Mouse (Mus musculus) ovary, postnatal 10 days (tissue): ENCODE results near the gene Hist1h3e.
"Not testable (repeated sequence)": the region's sequence is repeated elsewhere in the genome, so short reads cannot be mapped to it uniquely, and the experiment has no call there.

Source experiments
- DNase-seq: peaks from one replicate; pipeline ENCODE4 v3.0.0; 2022; ENCODE audit warnings: low spot score

The Hist1h3e gene

DNA sequence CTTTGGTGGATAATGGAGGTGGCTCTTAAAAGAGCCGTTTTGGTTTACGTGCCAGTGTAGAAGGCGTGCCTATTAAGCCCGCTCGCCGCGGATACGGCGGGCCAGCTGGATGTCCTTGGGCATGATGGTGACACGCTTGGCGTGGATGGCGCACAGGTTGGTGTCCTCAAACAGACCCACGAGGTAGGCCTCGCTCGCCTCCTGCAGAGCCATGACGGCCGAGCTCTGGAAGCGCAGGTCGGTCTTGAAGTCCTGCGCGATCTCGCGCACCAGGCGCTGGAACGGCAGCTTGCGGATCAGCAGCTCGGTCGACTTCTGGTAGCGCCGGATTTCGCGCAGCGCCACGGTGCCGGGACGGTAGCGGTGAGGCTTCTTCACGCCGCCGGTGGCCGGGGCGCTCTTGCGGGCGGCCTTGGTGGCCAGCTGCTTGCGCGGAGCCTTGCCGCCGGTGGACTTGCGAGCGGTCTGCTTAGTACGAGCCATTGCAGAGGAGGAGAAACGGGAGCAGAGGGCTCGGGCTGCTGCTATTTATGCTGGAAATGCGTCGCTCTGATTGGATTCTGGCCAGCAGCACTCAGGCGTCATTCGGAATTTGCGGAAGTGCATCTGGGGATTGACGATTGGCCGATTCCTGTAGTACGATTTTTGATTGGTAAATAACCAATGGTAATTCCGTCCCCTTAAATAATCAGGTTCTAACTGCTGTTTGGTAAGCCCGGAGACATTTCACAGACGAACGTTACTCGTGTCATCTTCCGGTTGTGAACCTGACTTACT, at the start of gene Hist1h3e:
Gene Hist1h3e, minus strand, starts transcription at position 487 of the 777 bp plus-strand sequence.
- DNase-seq = peak; percentile 92

DNA sequence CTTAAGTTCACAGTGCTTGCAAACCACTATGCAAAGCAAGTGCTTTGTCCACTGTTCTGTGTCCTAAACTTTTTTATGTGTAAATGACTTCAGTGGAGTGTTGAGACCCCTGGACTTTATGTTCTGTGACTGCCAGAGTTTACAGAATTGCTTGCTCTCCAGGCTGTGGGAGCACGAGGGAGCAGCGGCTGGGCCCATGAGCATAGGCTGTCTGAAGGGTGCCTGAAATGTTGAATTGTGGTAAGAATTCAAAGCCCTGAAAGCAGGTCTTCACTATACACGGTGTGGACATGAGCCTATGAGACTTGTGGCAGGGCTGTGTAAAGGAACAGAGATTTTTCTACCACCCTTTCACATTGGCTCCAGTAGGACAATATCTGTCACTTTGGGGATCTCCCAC, 49.5 kb upstream of the Hist1h3e start:
- DNase-seq = no peak

DNA sequence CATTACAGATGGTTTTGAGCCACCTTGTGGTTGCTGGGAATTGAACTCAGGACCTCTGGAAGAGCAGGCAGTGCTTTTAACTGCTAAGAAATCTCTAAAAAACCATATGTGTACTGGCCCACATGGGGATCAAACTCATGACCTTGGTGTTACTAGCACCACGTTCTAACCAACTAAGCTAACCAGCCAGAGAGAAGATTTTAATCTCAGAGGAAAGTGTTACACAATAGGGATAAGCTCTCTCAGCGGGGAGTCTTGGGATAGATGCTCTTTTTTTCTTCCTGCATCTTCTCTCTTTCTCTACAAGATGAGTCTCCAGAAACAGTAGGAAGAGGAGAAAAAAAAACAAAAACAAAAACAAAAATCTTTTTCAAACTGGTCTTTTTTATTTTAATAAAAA, 48.2 kb upstream of the Hist1h3e start:
- DNase-seq = no peak

DNA sequence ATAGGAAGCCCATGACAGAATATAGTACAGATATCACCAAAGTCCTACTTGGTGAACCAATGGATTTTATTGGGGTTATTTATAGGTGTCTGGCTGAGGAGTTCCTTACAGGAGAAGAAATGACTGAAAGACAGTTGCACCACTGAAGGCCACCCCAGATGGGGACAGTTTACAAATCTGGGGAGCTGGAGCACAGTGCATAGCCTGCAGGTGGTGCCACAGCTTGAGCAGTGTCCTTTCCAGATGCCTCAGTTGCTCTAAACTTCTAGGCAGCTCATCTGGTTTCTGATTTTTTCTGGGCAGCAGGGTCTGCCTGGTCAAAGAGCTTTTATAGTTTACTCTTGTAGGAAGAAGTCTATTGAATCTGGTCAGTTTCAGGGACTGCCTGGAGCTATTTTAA, 47.7 kb upstream of the Hist1h3e start:
- no peak for DNase-seq

DNA sequence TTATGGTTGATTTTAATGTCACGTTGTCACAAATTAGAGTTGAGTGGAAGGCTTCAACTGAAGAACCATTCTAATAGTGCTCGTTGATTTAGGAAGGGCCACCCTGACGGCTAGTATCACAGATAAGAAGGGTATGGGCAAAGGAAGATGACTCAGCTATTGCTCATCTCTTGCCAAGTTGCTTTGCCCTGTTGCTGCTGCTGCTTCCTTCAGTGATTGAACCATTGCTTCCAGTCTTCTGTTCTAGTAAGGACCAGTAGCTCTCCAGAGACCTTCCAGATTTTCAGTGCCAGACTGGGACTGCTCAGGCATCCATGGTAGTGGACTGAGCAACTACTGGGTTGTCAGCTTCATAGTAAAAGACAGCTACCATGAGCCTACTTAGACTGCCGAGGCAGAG, 47.0 kb upstream of the Hist1h3e start:
- DNase-seq = no peak

DNA sequence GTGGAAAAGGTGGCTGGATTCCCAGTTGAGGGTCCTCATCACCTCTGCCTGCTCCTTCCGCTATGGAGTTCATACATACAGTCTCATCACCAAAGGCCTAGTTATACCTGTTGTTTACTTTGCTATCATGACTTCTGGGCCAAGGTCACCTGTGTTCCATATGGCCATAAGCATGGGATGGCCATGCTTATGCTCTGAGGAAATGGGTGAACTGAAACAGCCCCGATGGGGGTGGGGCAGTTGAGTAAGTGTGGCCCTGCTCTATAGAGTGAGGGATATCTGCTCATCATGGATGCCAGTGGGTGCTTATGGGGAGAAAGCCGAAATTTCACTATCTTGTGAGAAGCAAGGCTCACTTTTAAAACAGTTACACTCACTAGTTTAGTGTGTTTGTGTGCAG, 42.9 kb upstream of the Hist1h3e start:
- DNase-seq = no peak

DNA sequence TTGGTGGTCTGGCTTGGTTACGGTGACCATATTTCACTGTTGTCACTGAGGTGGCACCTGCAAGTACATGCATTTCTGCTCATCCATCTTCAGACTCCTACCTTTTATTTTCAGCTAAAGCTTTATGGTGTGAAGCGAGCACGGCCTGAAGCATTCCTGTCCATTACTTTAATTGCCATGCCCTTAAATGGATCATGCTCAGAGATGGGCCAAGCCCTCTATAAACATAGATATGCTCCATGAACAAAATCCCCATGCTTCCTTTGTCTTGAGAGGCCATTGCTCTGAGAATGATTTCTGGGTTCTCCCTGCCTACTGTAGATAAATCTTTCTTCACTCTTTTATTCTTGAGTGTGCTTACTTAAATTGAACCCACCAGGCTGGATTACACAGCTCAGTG, 42.3 kb upstream of the Hist1h3e start:
- no peak for DNase-seq

DNA sequence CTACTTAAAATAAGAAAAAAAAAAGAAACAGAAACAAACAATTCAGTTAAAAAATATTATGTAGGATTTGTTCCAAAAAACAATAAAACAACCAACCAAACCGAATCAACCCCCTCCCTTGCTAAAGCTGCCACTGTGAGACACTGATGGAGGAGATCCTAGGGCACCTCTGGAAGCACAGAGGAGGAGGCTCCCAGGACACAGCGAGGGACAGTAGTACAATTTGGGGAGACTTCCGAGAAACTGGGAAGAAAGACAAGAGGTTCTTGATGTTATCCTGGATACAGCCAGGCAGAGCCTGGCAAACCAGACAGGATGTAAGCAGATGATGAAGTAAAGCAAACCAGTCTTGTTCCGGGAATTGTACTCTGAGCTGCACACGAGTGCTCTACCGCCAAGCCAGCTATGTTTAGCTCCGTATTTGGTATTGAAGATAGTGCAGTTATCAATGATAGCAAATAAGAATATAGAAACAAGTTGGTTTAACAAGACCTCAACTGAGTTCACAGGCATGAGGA, 41.1 kb upstream of the Hist1h3e start:
- DNase-seq = no peak

DNA sequence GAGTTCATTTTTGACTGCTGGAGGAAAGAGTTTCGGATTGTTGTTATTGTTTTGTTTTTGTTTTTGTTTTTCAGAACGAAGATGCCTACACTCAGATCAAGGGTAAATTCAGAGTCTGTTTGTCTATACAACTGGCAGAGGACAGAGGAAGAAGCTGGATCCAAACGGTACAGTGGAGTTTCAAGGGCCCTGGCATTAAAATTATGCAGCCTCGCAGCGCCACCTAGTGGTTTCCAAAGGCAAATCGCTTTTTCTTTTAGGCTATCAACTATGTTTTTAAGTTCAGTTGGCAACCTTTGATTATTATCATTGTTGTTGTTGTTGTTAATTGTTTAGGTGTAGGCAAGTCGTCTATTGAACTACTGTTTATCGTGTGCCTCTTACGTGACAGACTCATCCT, 35.8 kb upstream of the Hist1h3e start:
- DNase-seq = no peak

DNA sequence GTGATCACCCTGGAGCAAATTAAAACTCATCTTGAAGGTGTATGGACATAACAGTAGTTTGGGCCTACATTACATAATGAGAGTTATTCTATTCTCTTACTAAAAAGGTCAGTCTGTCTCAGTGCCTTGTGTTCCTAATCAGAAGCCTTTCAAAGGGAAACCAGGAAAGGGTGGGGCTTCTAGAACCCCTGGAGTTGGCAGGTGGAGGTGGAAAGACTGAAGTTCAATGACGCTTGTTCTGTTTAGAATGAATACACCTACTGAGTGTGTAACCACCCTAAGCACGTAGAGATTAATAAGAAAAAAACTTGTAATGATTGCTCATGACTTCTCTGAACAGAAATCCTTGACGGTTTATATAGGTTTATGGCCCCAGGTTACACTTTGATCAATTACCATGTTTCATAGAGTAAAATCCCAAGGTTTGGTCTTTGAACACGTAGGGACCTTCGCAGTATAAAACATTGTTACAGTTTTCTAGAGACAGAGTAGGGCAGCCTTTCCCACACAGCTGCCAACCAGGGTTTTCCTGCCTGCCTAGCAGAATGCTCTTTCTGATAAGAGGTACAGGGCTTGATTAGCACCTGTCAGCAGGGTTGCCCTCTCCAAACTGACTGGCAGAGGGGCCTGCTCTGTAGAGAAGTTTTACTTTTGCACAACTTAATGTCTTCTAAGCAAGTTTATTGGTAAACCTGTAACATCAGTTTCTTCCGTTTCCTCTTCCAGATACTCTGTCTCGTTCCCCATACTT, 33.6 kb upstream of the Hist1h3e start:
- no peak for DNase-seq

DNA sequence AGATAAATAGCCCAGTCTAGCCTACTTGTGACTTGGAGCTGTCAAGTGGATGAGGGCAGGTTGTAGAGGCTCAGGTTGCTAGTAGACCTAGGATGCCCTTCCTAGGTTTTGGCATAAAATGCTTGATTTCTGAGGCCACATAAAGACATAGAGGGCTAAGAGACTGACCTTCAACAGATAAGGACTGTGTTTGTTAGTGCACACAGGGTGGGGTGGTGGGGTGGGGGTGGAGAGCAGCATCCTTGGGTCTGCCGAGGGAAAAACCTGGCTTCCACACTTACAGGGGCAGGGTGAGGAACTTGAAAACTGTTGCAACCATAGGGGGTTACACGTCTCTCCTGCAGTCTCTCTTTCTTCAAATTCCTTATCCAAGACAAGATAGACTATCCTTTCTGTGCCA, 33.0 kb upstream of the Hist1h3e start:
- DNase-seq = no peak

DNA sequence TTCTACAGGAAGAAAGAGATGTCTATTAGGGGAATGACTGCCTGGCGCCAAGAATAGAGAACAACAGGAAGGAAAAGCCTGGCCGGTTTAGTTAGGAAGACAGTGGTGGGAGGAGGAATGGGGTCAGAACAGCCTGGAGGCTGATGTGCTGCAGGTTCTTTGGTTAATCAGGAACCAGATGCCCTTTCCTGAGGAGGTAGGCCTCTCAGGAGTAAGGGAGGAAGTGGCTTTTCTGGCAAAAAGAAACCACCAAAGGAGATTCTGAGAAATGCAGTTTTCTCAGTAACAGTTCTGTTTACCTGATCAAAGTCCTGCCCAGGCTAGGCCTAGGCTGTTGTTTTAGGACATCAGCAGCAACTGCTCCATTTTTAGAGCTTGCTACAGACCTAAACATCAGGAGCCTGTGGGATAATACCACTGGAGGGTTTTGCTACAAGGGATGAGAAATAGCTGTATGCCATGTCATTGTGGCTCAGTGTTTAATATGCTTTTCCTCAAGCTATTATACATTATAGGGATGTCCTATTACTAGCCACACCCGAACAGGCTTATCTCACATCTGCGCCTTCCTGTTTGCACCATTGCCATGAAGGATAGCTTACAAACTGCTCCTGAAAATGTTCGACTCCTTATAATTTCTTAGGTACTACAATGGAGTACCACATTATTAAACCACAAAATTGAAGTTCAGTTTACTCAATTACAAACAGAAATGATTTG, 31.0 kb upstream of the Hist1h3e start:
- DNase-seq = no peak

DNA sequence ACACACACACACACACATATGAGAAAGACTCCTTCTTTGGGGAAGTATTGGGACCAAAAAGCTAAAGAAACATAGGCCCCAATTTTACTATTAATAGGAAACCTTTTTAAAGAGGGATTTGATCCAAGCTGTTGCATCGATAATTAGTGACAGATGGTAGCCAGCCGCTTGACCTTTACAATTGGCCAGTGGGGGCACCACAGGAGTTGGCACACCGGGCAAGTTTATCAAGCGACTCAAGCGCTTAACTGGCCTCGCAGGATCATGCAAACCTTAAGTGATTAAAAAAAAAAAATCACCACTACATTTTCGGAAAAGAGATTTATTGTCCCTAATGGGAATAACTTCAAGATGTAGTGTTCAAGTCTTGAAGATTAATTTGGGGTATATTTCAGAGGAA, 30.4 kb upstream of the Hist1h3e start:
- no peak for DNase-seq

DNA sequence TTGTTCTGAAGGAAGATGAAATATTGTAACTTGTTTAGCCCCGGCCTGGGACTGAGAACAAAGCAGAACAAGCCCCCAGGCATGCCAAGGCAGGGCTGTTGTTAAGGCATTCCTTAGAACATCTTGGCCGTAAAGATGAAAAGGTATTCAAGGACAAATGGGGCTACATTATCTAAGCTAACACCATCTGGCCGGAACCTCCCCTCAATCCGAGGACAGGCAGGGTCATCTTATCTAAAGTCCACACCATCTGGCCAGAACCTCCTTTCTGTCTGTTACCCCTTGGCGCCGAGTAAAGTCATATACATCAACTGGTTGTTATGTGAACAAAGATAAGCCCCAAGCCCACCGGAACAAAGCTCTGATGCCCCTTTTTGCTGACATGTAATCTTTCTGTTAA, 29.7 kb upstream of the Hist1h3e start:
- DNase-seq = not testable (repeated sequence)

DNA sequence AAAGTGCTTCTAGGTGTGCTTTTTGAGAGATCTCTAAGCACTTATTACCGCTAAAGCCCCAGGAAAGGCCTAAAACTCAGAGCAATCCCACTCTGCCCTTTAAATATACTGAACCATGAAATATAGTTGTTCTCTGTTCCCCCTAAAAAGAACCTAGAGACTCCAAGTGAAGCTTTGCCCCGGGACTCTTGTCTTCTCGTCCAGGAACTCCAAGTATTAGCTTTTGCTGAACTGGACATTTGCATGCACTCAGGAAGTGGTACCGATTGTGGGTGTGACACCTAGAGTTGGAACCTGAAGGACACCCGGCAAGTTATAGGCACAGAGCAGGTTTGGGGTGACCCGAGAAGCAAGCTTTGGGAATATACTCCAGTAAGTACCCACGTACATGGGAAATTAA, 29.0 kb upstream of the Hist1h3e start:
- DNase-seq = no peak

DNA sequence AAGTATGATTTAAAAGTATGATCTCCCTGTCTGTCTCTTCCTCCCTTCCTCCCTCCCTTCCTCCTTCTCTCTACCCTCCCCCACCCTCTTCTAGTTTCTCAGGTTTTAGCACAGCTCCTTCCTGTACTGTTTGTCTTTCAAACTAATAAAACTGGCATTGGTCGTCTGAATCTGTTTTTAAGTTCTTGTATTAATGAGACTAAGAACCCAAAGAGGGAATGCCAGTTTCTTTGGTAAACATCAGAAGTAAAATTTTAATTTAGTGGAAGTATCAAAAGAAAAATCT, 24.7 kb upstream of the Hist1h3e start:
- DNase-seq = no peak

DNA sequence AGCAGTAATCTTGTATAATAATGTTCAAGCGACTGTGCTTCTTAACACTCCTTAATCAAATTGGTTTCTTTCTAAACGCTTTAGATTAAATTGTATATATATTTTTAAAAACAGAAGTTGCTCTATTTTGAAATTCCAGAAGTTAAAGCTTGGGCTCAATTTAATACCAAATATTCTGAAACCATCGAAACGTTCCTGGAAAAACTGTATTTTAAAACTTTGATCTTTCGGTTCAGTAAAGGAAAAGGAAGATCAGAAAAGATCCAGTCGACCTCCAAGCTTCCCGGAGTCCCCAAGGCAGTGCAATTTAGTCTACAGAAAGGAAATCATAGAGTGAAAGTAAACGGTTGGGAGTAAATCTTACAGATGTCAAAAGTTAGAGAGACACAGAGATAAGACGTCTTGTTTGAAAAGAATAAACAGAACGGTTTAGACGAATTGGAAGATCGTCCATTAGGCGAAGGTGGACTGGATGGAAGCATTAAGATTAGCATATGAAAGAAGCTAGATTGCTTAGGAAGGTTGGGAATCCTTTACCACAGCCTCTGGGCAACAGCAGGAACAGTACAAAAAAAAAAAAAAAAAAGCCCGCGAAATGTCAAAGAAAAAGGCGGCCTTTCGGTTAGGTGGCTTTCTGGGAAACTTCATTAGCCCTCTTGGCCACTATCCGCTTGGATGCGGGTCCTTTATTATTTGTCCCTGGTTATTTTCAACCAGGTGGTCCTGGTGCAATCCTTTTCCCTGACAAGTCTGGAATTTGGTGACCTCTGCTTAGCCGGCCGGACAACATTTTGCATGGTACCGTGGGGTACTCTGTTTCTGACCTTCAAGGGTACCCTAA, 24.1 kb upstream of the Hist1h3e start:
- DNase-seq = no peak

DNA sequence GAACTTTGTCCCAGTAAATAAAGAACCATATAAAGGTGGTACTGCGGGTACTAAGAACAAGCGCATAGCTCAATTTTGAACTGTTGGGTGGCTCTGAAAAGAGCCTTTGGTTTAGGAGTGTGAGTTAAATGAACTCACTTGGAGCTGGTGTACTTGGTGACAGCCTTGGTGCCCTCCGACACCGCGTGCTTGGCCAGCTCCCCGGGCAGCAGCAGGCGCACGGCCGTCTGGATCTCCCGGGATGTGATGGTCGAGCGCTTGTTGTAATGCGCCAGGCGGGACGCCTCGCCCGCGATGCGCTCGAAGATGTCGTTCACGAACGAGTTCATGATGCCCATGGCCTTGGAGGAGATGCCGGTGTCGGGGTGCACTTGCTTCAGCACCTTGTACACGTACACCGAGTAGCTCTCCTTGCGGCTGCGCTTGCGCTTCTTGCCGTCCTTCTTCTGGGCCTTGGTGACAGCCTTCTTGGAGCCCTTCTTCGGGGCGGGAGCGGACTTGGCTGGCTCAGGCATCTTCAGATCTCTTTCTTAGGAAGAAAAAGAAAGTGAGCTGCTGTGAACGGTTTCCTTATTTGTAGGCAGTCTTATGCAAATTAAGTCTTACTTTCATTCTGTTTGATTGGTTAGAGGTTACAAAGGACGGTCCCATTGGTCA, 23.4 kb upstream of the Hist1h3e start:
- peak; percentile 55 for DNase-seq

DNA sequence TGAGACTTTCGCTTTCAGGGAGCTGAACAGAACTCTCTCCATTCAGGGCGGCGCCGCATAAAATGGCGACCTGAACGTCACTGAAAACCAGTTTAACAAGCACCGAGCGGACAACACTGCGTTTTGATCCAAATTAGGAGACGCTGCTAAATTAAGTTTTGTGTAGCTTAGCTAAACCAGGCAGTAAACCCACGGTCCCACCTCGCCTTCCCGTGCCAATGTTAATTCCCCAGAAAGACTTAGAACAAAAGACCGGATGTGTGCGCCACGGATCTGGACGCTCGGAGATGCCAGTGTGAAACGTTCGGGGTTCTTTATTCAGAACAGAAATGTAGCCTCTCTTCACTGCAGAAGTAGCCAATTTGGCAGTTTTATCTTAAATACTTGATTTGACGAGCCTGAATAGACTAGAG, 22.9 kb upstream of the Hist1h3e start:
- no peak for DNase-seq

DNA sequence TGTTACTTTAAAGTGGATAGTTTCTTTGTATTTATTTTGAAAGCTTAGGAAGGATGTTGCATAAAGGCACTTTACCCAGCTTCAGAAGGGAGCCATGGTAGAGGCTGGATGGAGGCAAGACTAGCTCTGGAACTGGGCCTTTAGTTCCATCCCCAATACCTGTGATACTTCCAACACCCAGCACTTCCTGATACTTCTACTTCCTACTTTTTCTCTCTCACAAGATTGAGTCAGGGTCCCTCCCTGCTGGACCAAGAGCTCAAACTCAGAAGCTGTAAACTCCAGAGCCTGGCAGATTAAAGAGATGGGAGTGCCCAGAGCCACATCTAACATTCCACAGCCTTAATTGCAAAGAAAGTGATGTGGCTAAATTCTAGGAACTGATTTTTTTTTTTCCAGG, 22.2 kb upstream of the Hist1h3e start:
- no peak for DNase-seq

DNA sequence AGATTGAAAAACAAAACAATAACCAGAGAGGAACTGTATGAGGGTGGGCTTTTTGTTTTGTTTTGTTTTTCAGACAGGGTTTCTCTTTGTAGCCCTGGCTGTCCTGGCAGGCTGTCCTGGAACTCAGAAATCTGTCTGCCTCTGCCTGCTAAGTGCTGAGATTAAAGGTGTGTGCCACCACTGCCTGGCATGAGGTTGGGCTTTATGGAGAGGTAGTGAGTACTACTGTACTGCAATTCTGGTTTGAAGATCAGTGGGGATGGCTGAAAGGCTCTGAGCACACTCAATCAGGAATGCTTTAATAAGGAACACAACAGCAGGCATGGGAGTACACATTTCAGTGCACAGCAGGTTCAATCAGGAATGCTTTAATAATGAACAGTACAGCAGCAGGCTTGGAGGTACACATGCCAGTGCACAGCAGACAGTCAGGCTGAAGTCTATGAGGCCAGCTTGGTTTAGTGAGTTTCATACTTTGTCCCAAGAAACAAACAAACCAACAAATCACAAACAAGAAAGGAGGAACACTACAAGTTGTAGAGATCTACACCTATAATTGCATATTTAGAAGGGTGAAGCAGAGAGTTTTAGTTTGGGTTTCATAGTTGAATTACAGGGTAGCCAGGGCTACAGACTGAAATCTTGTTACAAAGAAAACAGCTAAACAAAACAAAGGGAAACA, 21.4 kb upstream of the Hist1h3e start:
- DNase-seq = no peak
